Mouse (Mus musculus) ZHBTc4 (cell line): Measurements from ENCODE around the gene Zc3h7b.

Experiments used
- DNase-seq: peaks from one replicate; pipeline ENCODE4 v3.0.0-alpha.2; 2011; ENCODE audit warnings: low read depth, low spot score

Gene Zc3h7b

DNA sequence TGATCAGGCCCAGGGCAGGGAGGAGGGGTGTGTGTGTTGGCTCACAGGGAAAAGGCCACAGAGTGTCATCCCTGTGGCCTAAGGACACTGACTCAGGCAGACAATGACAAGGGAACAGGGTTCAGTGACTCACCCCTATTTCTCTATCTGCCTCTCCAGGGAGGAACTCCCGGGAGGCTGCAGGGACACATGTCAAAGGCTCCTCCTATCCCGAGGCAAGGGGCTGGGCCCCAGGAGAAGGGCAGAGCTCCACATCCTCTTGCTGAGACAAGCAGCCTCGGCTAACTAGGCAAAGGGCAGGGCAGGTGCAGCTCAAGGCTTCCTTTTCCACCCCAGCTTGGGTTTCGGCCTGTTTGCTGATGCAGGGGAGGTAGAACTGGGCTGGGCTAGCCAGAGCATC lies 100.9 kb downstream of the Zc3h7b start:
- DNase-seq = peak; percentile 62
